Mouse (Mus musculus) ES-E14 (cell line): ENCODE results near the gene Pgm2.

Experiments
- CHD2 ChIP-seq: IDR thresholded peaks from 2 replicates; pipeline ENCODE4 v1.6.1; 2014; ENCODE audit warnings: mild to moderate bottlenecking, low read depth, low read length, inconsistent platforms
- HCFC1 ChIP-seq: IDR thresholded peaks from 2 replicates; pipeline ENCODE4 v1.6.1; 2012; ENCODE audit warnings: low read length, inconsistent platforms, borderline replicate concordance; ENCODE audit not compliant: insufficient read depth
- MAFK ChIP-seq: IDR thresholded peaks from 2 replicates; pipeline ENCODE4 v1.6.1; 2014; ENCODE audit warnings: mild to moderate bottlenecking, low read depth, low read length, inconsistent platforms; ENCODE audit not compliant: insufficient read depth
- ZNF384 ChIP-seq: IDR thresholded peaks from 2 replicates; pipeline ENCODE4 v1.6.1; 2012; ENCODE audit warnings: low read depth, low read length, inconsistent platforms

DNA sequence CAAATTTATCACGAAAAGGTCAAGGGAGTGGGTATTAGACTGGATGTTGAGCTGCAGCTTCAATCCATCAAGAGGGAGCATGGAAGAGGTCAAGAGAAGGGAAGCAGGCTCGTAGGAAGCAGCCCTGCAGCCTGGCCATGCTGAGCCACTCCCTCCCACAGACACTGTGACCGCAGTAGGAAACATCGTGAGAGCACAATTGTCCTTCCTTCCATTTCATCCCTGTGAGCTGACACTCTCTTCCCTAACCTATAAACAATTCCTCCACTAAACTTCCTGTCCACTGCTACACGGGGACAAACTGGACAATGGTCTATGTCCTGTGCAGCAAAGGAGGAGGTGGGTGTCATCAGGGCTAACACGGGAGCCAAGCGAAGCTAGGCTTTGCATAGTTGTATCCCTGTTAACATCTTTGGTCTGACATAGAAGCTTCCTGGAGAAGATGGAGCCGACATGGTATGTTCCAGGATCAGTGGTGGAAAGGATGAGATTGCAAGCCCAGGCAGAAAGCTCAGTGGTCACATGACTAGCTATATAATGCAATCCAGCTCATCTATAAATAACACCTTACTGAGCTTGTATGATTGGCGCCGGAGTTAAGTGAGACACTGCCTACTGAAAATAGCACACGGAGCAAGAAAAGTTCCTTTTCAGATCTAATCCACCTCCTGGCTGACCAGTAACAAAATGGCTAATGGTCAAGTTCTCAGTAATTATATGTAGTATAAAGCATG, 29.0 kb upstream of the Pgm2 start:
- TF ChIP-seq HCFC1: no peak
- TF ChIP-seq MAFK: no peak
- no peak for TF ChIP-seq CHD2
- TF ChIP-seq ZNF384: no peak
